Mouse (Mus musculus): ENCODE measurements at regions not wholly inside any gene's neighbourhood (a gene's known extent, or its start where the extent isn't known, plus 50 kb on each side); places are given as distances from the start of the nearest gene placed in this dataset.

- TF ChIP-seq CTCF (IDR thresholded peaks at IDR 0.05; ENCODE audit: low read depth) (no peak), EP300 (IDR thresholded peaks at IDR 0.05; ENCODE audit: low read depth) (no peak)
Observed at GRCm38 (mm10) chr6:126384210-126385012, 150.8 kb downstream of the Kcna5 start.
